Mouse (Mus musculus) hindbrain, embryonic 16.5 days (tissue): ENCODE measurements around the gene Olfr281. TPM values are rescaled to one million over a fixed set of nuclear protein-coding genes. Genes with fewer than 3 reads are reported as not detected.

Experiments
- ATAC-seq: fragments of 200-750 bp; cut with Nextera tagmentation; 2 replicates; pipeline ENCODE4 v1.8.0; 2017; ENCODE audit warnings: moderate TSS enrichment, moderate library complexity
- H3K27ac ChIP-seq: fragments of 300-500 bp; sonication (generic); 2 replicates; pipeline ENCODE4 v1.5.1; 2014; ENCODE audit warnings: low read depth, mild to moderate bottlenecking, control low read depth, low read length, moderate library complexity
- H3K27me3 ChIP-seq: fragments of 300-500 bp; sonication (generic); replicated peaks from 2 replicates; pipeline ENCODE4 v1.6.1; 2014; ENCODE audit warnings: low read length; ENCODE audit not compliant: control insufficient read depth, insufficient read depth
- H3K36me3 ChIP-seq: fragments of 300-500 bp; sonication (generic); 2 replicates; pipeline ENCODE4 v1.6.1; 2014; ENCODE audit warnings: mild to moderate bottlenecking, low read length, moderate library complexity, mixed read lengths; ENCODE audit not compliant: control insufficient read depth, insufficient read depth
- H3K4me1 ChIP-seq: fragments of 300-500 bp; sonication (generic); 2 replicates; pipeline ENCODE4 v1.6.1; 2014; ENCODE audit warnings: low read depth, low read length; ENCODE audit not compliant: control insufficient read depth, insufficient read depth
- H3K4me2 ChIP-seq: fragments of 300-500 bp; sonication (generic); 2 replicates; pipeline ENCODE4 v1.6.1; 2014; ENCODE audit warnings: mild to moderate bottlenecking, low read length, control low read depth, moderate library complexity
- H3K4me3 ChIP-seq: fragments of 300-500 bp; sonication (generic); 2 replicates; pipeline ENCODE4 v1.5.1; 2014; ENCODE audit warnings: mild to moderate bottlenecking, low read length, control low read depth, moderate library complexity
- H3K9ac ChIP-seq: fragments of 300-500 bp; sonication (generic); 2 replicates; pipeline ENCODE4 v1.6.1; 2014; ENCODE audit warnings: low read depth, mild to moderate bottlenecking, control low read depth, low read length, moderate library complexity
- H3K9me3 ChIP-seq: fragments of 300-500 bp; sonication (generic); 2 replicates; pipeline ENCODE4 v1.6.1; 2014; ENCODE audit warnings: mild to moderate bottlenecking, low read length, moderate library complexity; ENCODE audit not compliant: control insufficient read depth
- WGBS: fragments of 180-500 bp; shearing (Covaris S2); extraction: QIAGEN DNeasy Blood & Tissue Kit; methylation state at CpG from one replicate; pipeline ENCODE4 v1.1.7; 2014; 5-methylcytosine and 5-hydroxymethylcytosine counted together
- polyA plus RNA-seq: library from polyadenylated mRNA; unstranded; fragments of >200 nt; fragmentation: Nextera tagmentation; extraction: Ambion mirVana; gene quantifications from 2 replicates; pipeline ENCODE4 v1.2.1, GENCODE M21; 2015

Olfr281 gene
- polyA plus RNA-seq, 1 experiment from 2014 or later, result not detected

DNA sequence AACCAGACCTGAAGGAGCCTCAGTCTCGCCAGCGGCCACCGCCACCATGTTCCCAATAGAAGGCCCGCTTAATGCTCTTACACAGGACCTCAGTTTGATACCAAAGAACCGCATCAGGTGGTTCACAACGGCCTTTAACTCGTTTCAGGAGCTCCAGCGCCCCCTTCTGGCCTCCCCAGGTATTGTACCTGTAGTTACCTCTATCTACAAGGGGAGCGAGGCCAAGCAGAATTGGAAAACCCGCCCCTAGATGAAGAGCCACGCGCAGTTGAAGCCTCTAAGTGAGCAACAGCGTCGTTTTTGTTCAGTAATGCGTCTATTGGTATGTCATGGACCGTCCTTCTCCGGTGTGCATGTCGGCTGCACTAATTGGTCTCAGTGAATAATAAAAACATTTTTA, 52.1 kb downstream of the Olfr281 start:
- WGBS, result 14% methylated on average over 18 of the region's 18 CpGs
- no peaks in the 10 kb centered on the region for H3K36me3 ChIP-seq
- H3K9me3 ChIP-seq, result no peaks in the 10 kb centered on the region
- no peak for ATAC-seq
- no peak overlapping the region for H3K4me3 ChIP-seq
- H3K4me1 ChIP-seq, result no peaks in the 10 kb centered on the region
- peak overlapping the region; percentile 28 for H3K4me2 ChIP-seq
- no peak overlapping the region for H3K27ac ChIP-seq
- no peaks in the 10 kb centered on the region for H3K27me3 ChIP-seq
- H3K9ac ChIP-seq, result no peak overlapping the region

DNA sequence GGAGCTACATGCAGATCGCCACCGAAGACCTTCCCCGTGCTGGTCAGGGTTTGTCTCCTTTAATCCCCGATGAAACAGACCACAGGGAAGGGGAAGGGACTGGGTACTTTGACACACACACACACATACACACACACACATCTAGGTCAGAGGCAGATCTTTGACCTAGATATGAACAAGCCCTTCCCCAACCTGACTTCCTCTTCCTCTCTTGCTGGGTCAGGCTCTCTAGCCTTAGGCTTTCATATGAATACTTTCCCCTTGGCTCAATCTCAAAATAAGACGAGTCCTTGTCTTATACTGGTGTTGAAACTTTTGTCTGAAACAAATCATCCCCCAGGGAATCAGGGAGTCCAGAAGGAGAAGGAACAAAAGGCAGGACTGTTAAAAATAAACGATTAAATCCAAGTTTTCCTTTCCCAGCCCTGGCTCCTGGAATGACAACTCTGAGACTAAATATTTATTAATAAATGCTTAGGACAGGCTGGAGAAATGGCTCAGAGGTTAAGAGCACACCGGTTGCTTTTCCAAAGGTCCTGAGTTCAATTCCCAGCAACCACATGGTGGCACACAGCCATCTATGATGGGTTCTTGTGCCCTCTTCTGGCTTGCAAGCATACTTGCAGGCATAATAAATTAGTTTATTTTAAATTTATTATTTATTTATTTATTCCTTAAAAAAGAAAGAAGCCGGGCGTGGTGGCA, 54.0 kb downstream of the Olfr281 start:
- H3K4me1 ChIP-seq, result 0 out of 2 replicates have a peak, but pooled peaks cover 2% of the 10 kb centered on the region
- no peaks in the 10 kb centered on the region for H3K27me3 ChIP-seq
- WGBS, result 82% methylated on average over 9 of the region's 9 CpGs
- H3K4me3 ChIP-seq, result no peak overlapping the region
- no peaks in the 10 kb centered on the region for H3K9me3 ChIP-seq
- H3K4me2 ChIP-seq, result no peak overlapping the region
- no peak overlapping the region for H3K27ac ChIP-seq
- no peaks in the 10 kb centered on the region for H3K36me3 ChIP-seq
- H3K9ac ChIP-seq, result no peak overlapping the region
- no peak for ATAC-seq

- Histone ChIP-seq H3K4me1 (0 out of 2 replicates have a peak, but pooled peaks cover 2% of the 10 kb centered on the region), H3K4me3 (no peak overlapping the region), H3K36me3 (no peaks in the 10 kb centered on the region), H3K27ac (no peak overlapping the region), H3K9ac (no peak overlapping the region), H3K9me3 (no peaks in the 10 kb centered on the region), H3K4me2 (no peak overlapping the region), H3K27me3 (no peaks in the 10 kb centered on the region)
- WGBS, result 91% methylated on average over 6 of the region's 6 CpGs
- no peak for ATAC-seq
Observed at GRCm38 (mm10) chr15:98507321-98507720, 54.9 kb downstream of the Olfr281 start.

- WGBS, result 57% methylated on average over 2 of the region's 2 CpGs
- ATAC-seq, result no peak
Observed at GRCm38 (mm10) chr15:98509387-98509786, 57.0 kb downstream of the Olfr281 start.

More at GRCm38 (mm10) chr15:98509387-98509786, 57.0 kb downstream of the Olfr281 start:
- H3K4me3 ChIP-seq, result no peak overlapping the region
- no peaks in the 10 kb centered on the region for H3K36me3 ChIP-seq
- H3K4me1 ChIP-seq, result 0 out of 2 replicates have a peak, but pooled peaks cover 2% of the 10 kb centered on the region
- H3K27ac ChIP-seq, result no peak overlapping the region
- H3K9me3 ChIP-seq, result no peaks in the 10 kb centered on the region
- H3K9ac ChIP-seq, result no peak overlapping the region
- no peaks in the 10 kb centered on the region for H3K27me3 ChIP-seq
- no peak overlapping the region for H3K4me2 ChIP-seq

Other genes starting within 250 kb of the Olfr281 start
- gene Gm44579, start 231.6 kb upstream of the Olfr281 start, polyA plus RNA-seq, result not detected in 2 replicates
- gene Olfr287, start 231.5 kb upstream of the Olfr281 start, polyA plus RNA-seq, result 0.42 and 1.0 TPM in 2 replicates
- not detected in 2 replicates for gene Olfr286, start 218.1 kb upstream of the Olfr281 start, polyA plus RNA-seq
- not detected in 2 replicates for gene H1fnt, start 195.3 kb upstream of the Olfr281 start, polyA plus RNA-seq
- gene Zfp641, start 156.4 kb upstream of the Olfr281 start, polyA plus RNA-seq, result 11.2 and 13.1 TPM in 2 replicates
- not detected in 2 replicates for gene Olfr285, start 135.2 kb upstream of the Olfr281 start, polyA plus RNA-seq
- not detected in 2 replicates for gene Olfr284, start 111.6 kb upstream of the Olfr281 start, polyA plus RNA-seq
- not detected in 2 replicates for gene Olfr283, start 71.6 kb upstream of the Olfr281 start, polyA plus RNA-seq
- gene Olfr282, start 21.4 kb upstream of the Olfr281 start, polyA plus RNA-seq, result not detected in 2 replicates
- gene OR5BS1P, start 17.3 kb downstream of the Olfr281 start, polyA plus RNA-seq, result not detected in 2 replicates
- not detected in 2 replicates for gene Lalba, start 30.1 kb downstream of the Olfr281 start, polyA plus RNA-seq
- gene Olfr279, start 39.8 kb downstream of the Olfr281 start, polyA plus RNA-seq, result not detected in 2 replicates
- 90.4 and 102 TPM in 2 replicates for gene Kansl2, start 81.7 kb downstream of the Olfr281 start, polyA plus RNA-seq
- gene Ccnt1, start 118.3 kb downstream of the Olfr281 start, polyA plus RNA-seq, result 58.9 and 69.4 TPM in 2 replicates
- 0.30 and 0.31 TPM in 2 replicates for gene 4930415O20Rik, start 118.4 kb downstream of the Olfr281 start, polyA plus RNA-seq
- 9.1 and 10.1 TPM in 2 replicates for gene Adcy6, start 157.5 kb downstream of the Olfr281 start, polyA plus RNA-seq
- 129 and 141 TPM in 2 replicates for gene Cacnb3, start 178.3 kb downstream of the Olfr281 start, polyA plus RNA-seq
- 17.8 and 19.7 TPM in 2 replicates for gene Ddx23, start 210.3 kb downstream of the Olfr281 start, polyA plus RNA-seq
- gene Rnd1, start 224.9 kb downstream of the Olfr281 start, polyA plus RNA-seq, result 12.6 and 16.7 TPM in 2 replicates